Mouse (Mus musculus): ENCODE data around the gene Gm31371.
A peak's percentile ranks its signal among the peaks of the same experiment; 100 is the strongest.
"Not testable (repeated sequence)": the region's sequence is repeated elsewhere in the genome, so short reads cannot be mapped to it uniquely, and the experiment has no call there.

Gm31371 gene

DNA sequence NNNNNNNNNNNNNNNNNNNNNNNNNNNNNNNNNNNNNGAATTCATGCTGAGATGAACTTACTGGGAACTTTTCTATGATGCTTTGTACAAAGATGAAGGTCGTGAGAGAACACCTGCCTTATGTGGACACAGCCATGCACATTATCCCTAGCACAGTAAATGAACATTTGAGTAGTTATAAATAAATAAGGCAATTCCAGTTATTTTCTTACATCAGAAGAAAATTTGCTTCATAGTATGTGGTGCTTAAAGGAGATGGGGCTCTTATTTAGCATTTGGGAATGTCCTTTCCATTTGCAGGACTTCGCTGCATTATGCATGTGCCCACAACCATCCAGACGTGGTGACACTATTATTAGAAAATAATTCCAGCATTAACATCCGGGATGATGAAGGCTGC lies at the start of gene Gm31371:
Gm31371 (plus strand) TSS at position 301 of the 400 bp plus-strand sequence.
- DNase-seq (ENCODE audit: low spot score in 2 of 2), result not testable (repeated sequence)

DNA sequence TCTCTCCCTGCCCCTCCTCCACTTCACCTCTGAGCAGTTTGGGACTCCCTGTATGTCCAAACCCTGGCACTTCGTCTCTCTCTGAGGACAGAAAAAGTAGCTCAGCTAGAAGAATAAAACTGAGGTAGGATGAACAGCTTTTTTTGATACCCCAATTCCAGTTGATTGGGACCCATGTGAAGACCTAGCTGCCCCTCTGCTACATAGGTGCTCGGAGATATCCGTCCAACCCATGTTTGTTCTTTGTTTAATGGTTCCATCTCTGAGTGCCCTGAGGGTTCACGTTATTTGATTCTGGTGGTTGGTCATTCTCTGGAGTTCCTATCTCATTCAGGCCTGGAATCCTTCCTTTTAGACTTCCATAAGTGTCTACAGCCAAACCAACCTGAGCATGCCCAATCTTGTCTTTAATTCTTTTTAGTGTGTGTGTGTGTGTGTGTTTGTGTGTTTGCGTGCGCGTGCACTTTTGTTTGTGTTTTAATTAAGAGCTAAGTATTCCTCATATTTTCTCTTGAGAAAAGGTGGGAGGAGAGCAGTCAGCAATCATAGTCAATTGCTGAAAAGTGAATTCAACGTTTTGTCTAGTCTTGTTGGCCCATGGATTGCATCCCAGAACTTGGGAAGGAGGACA lies 3.3 kb downstream of the Gm31371 start:
- DNase-seq (ENCODE audit: low spot score in 2 of 2), result peak in 1 of 2 experiments; percentile 1

DNA sequence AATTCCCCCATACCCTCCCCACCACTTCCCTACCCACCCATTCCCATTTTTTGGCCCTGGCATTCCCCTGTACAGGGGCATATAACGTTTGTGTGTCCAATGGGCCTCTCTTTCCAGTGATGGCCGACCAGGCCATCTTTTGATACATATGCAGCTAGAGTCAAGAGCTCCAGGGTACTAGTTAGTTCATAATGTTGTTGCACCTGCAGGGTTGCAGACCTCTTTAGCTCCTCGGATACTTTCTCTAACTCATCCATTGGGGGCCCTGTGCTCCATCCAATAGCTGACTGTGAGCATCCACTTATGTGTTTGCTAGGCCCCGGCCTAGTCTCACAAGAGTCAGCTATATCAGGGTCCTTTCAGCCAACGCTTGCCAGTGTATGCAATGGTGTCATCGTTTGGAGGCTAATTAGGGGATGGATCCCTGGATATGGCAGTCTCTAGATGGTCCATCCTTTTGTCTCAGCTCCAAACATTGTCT lies 5.7 kb downstream of the Gm31371 start:
- DNase-seq (ENCODE audit: low spot score in 2 of 2), result peak in 1 of 2 experiments; percentile 1

DNA sequence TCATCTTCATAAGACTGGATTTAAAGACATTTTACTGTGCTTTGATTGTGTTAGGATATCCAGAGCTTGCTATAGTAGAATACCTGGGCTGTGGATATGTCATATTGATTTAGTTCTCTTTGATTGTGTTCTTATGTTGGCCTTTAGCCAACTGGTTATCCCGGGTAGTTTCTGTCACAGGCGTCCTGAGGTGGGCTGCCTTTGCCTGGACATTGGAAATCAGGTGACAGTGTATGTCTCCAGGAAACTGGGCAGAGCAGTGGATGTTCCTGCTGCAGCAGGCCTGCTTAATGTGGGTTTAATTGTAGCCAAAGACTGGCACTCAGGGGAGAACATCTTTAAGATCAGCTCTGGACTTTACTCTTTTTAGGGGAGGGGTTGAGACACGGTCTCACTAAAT lies 15.9 kb downstream of the Gm31371 start:
- not testable (repeated sequence) for DNase-seq (ENCODE audit: low spot score in 2 of 2)

DNA sequence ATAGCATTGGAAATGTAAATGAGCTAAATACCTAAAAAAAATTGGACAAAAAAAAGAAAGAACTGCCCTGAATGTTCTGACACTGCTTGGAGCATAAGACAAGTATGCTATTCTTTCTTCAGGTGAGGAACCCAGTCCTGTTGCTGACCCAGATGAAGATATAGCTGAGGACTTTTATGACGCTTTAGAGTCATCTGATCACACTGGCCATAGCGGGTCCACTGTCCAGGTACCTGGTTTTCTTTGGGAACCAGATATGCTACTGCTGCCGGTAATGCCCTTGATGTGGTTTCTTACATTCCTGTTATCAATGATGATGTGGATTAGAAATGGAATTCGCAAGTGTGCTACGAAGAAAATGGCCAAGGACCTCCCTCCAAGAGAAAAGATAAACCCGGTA lies 31.1 kb downstream of the Gm31371 start:
- not testable (repeated sequence) for DNase-seq (ENCODE audit: low spot score in 2 of 2)

DNA sequence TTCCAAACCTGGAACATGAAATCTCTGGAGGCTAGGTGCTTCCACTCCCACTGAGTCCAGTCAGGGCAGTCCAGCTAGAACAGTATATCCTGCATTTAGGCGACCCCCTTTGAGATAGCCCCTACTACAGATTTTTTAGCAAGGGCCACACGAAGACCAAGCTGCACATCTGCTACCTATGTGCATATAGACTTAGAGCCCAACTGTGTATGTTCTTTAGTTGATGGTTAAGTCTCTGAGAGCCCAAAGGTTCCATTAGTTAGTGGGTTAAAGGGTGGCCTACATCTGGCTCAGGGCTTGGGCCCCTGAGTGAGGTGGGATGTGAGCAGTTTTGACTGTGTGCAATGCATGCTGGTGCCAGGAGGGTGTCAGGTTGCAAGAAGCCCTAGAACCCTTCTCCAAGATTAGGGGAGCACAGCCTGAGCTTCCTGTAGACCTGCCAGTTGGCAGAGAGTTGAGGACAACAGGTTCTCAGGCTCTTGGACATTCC lies 32.4 kb downstream of the Gm31371 start:
- peak; percentile 0 to 20 for DNase-seq (ENCODE audit: low spot score in 2 of 2)

DNA sequence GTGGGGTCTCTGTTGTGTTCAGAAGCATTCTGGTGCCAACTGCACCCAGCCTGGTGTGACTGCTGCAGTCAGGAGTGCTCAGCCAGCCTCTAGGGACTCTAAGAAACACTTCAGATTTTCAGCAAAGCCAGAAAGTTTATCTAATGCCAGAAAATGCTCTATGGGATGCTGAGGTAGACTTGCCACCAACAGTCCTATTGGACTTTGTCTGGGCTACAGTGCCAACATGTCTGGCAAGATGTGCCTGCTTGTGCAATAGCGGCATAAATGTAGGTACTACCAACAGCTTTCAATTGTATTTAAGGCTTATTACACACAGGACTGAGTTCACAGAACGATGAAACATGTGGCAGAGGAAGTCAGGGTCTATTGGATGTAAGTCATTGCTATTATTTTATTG lies 57.7 kb downstream of the Gm31371 start:
- DNase-seq (ENCODE audit: low spot score in 2 of 2), result no peak

DNA sequence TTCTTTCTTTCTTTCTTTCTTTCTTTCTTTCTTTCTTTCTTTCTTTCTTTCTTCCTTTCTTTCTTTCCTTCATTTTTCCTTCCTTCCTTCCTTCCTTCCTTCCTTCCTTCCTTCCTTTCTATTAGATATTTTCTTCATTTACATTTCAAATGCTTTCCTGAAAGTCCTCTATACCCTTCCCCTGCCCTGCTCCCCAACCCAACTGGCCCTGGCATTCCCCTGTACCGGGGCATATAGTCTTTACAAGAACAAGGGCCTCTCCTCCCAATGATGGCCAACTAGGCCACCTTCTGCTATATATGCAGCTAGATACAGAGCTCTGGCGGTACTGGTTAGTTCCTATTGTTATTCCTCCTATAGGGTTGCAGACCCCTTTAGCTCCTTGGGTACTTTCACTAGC lies 60.6 kb downstream of the Gm31371 start:
- peak; percentile 2 to 33 for DNase-seq (ENCODE audit: low spot score in 2 of 2)

DNA sequence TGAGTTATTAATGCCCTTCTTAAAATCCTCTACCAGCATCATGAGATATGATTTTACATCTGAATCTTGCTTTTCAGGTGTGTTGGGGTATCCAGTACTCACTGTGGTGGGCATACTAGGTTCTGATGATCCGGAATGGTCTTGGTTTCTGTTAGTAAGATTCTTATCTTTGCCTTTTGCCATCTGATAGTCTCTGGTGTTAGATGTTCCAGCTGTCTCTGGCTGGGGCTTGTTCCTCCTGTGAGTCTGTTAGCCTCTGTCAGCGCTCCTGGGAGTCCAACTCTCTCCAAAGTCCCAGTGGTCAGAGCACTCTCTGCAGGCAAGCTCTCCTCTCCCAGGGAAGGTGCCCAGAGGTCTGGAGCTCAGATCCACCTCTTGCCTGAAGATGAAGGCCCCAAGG lies 65.0 kb downstream of the Gm31371 start:
- DNase-seq (ENCODE audit: low spot score in 2 of 2), result peak; percentile 29 to 37

DNA sequence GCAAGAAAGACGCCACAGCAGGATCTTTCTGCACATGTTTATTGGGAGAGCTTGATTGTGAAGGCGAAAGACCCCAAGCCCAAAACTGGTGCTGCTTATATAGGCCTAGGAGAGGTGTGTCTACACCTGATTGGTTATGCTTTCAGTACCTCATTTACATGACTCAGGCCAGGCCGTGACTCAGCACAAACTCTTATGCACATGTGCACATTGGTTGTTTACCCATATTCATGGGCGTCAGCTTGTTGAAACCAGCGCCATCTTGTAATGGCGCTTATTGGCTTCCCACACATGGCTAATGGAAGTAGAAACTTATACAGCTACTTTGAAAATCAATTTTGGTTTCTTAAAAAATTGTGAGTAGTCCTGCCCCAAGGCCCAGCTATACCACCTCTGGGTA lies 72.0 kb downstream of the Gm31371 start:
- peak in 1 of 2 experiments; percentile 1 for DNase-seq (ENCODE audit: low spot score in 2 of 2)

All from cerebellum, postnatal 4 days (tissue).